Mouse (Mus musculus) stomach, embryonic 16.5 days (tissue): Measurements from ENCODE around the gene Tmem213. TPM values are rescaled to one million over a fixed set of nuclear protein-coding genes. Genes with fewer than 3 reads are reported as not detected.

Experiments used
- ATAC-seq: fragments of 200-750 bp; cut with Nextera tagmentation; 2 replicates; pipeline ENCODE4 v1.8.0; 2017; ENCODE audit warnings: moderate number of reproducible peaks, moderate TSS enrichment; ENCODE audit not compliant: insufficient read depth, low FRiP score
- H3K27ac ChIP-seq: fragments of 300-500 bp; sonication (generic); 2 replicates; pipeline ENCODE4 v1.5.1; 2014; ENCODE audit warnings: low read length
- H3K27me3 ChIP-seq: fragments of 300-500 bp; sonication (generic); 2 replicates; pipeline ENCODE4 v1.6.1; 2014; ENCODE audit warnings: low read length, control low read depth, mixed read lengths; ENCODE audit not compliant: control insufficient read depth, insufficient read depth
- H3K36me3 ChIP-seq: fragments of 300-500 bp; sonication (generic); 2 replicates; pipeline ENCODE4 v1.6.1; 2014; ENCODE audit warnings: low read length; ENCODE audit not compliant: control insufficient read depth, insufficient read depth
- H3K4me1 ChIP-seq: fragments of 300-500 bp; sonication (generic); 2 replicates; pipeline ENCODE4 v1.6.1; 2014; ENCODE audit warnings: low read length, control low read depth, mixed read lengths; ENCODE audit not compliant: control insufficient read depth, insufficient read depth
- H3K4me2 ChIP-seq: fragments of 300-500 bp; sonication (generic); 2 replicates; pipeline ENCODE4 v1.6.1; 2014; ENCODE audit warnings: low read depth, low read length, mixed read lengths
- H3K4me3 ChIP-seq: fragments of 300-500 bp; sonication (generic); replicated peaks from 2 replicates; pipeline ENCODE4 v1.5.1; 2014; ENCODE audit warnings: mild to moderate bottlenecking, low read length
- H3K9ac ChIP-seq: fragments of 300-500 bp; sonication (generic); 2 replicates; pipeline ENCODE4 v1.6.1; 2014; ENCODE audit warnings: low read length
- H3K9me3 ChIP-seq: fragments of 300-500 bp; sonication (generic); replicated peaks from 2 replicates; pipeline ENCODE4 v1.6.1; 2016; ENCODE audit warnings: low read length, control low read depth; ENCODE audit not compliant: control insufficient read depth
- WGBS: fragments of 180-500 bp; shearing (Covaris S2); extraction: QIAGEN DNeasy Blood & Tissue Kit; methylation state at CpG from one replicate; pipeline ENCODE4 v1.1.7; 2014; 5-methylcytosine and 5-hydroxymethylcytosine counted together
- polyA plus RNA-seq: library from polyadenylated mRNA; unstranded; fragments of >200 nt; fragmentation: Nextera tagmentation; extraction: Ambion mirVana; gene quantifications from 2 replicates; pipeline ENCODE4 v1.2.1, GENCODE M21; 2015

The Tmem213 gene
- polyA plus RNA-seq, 1 experiment from 2014 or later = 2.9 TPM

DNA sequence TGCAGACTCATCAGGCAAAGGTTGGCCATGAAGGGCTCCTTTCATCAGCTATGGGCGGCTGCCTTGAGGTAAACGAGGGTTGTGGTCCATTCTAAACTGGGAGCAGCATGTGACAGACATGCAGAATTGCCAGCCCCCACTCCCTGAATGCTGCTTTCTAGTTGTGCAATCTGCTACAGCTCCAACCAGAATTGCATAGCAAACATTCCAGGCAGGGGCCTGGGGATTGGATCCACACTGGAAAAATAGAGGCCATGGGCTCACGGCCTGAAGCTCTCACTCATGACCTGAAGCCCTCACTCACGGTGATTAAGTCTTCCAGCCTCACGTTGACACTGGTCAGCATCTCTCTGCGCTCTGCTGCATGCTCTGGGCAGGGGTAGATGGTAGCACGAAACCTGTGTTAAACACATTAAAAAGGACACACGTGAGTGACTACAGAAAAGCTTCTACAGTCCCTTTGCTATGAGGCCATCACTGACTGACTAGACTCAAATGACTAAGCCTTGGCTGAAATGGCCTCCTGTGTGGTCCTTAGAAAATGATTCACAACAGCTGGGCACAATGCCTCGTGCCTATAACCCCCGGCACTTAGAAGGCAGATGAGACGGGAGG is 27.2 kb upstream of the Tmem213 start:
- H3K36me3 ChIP-seq = no peaks in the 10 kb centered on the region
- H3K9ac ChIP-seq = no peak overlapping the region
- 44% methylated on average over 11 of the region's 11 CpGs for WGBS
- no peak overlapping the region for H3K4me3 ChIP-seq
- H3K27ac ChIP-seq = no peak overlapping the region; the same call in 1 of the 2 replicates
- no peaks in the 10 kb centered on the region for H3K9me3 ChIP-seq
- H3K4me1 ChIP-seq = 0 out of 2 replicates have a peak, but pooled peaks cover 5% of the 10 kb centered on the region
- ATAC-seq = no peak
- no peaks in the 10 kb centered on the region for H3K27me3 ChIP-seq
- no peak overlapping the region for H3K4me2 ChIP-seq

DNA sequence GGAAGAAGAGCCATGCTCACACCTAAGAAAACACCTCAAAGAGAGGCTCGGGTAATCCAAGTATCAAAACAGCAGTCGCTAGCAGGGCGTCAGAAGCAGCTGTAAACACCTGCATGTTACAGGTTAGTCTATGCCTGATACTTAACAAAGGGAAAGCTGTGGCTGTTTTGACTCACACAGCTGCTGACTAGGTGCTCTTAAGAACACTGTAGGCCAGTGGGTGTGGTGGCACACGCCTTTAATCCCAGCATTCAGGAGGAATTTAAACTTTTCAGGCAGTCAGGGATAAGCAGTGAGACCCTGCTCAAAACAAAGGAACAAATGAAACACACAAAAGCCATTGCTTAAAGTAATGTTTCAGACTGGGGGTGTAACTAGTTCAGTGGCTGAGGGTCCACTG is 25.9 kb upstream of the Tmem213 start:
- H3K27ac ChIP-seq = no peak overlapping the region
- no peak overlapping the region for H3K4me3 ChIP-seq
- ATAC-seq = no peak
- no peaks in the 10 kb centered on the region for H3K9me3 ChIP-seq
- WGBS = 25% methylated on average over 4 of the region's 4 CpGs
- H3K27me3 ChIP-seq = no peaks in the 10 kb centered on the region
- 0 out of 2 replicates have a peak, but pooled peaks cover 5% of the 10 kb centered on the region for H3K4me1 ChIP-seq
- no peak overlapping the region for H3K4me2 ChIP-seq
- no peaks in the 10 kb centered on the region for H3K36me3 ChIP-seq
- no peak overlapping the region for H3K9ac ChIP-seq

DNA sequence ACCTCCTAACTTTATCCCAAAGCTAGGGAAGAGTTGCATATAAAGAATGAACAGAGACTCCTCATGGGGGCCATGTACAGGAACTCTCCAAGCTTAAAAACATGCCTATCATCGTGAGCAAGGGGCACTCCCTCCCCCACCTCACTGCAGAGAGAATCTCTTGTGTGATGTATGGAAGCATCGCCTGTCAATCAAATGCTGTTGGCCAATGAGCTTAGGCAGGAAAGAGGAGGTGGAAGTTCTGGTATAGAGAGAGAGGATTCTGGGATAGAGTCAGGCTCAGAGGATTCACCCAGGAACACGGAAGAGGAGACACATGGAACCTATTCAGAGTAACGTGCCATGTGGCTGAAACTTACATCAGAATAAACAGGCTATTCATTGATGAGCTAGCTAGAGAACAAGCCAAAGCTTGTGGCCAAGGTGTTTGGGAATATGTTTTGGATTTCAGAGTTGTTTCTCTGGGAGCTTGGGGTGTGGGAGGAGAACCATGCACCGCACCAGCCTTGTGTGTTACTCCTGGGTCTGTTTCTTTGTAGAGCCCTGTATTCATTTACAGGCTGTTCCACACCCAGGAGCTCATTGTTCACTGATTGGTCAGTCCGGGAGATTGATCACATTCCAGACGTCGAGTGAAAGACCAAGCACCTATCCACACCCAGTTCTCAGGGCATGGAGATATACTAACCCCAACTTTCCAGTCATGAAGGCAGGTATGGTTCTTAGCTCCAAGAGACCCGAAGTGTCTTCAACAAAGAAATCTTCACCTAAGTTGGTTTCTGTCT is 21.6 kb upstream of the Tmem213 start:
- 61% methylated on average over 9 of the region's 9 CpGs for WGBS
- no peak overlapping the region for H3K4me3 ChIP-seq
- no peaks in the 10 kb centered on the region for H3K4me1 ChIP-seq
- H3K9me3 ChIP-seq = no peaks in the 10 kb centered on the region
- no peak overlapping the region for H3K9ac ChIP-seq
- H3K36me3 ChIP-seq = no peaks in the 10 kb centered on the region; the same call in 1 of the 2 replicates
- H3K4me2 ChIP-seq = no peak overlapping the region
- no peak overlapping the region for H3K27ac ChIP-seq
- peak; percentile 72; the same call in 1 of the 2 replicates for ATAC-seq
- H3K27me3 ChIP-seq = no peaks in the 10 kb centered on the region

DNA sequence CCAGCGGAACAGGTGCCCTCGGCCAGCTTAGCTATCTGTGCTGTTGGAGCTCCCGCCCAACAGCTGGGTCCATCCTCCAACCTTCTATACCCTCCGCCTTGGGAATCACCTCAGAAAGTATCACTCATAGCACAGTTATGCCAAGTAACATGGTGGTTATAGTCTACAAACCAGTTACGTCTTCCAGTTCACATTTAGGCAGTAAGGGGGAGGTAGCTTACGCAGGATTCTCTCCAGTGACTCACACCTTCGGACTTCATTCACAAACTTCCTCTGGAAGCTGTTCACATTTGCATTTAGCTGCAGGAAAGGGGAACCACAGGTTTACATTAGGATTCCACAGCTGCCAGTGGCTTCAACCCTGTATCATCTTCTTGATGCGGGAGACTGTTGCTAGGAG is 16.5 kb upstream of the Tmem213 start:
- no peaks in the 10 kb centered on the region for H3K4me1 ChIP-seq
- no peaks in the 10 kb centered on the region for H3K27me3 ChIP-seq
- H3K4me2 ChIP-seq = no peak overlapping the region
- H3K36me3 ChIP-seq = no peaks in the 10 kb centered on the region; the same call in 1 of the 2 replicates
- no peak overlapping the region for H3K9ac ChIP-seq
- 93% methylated on average over 8 of the region's 8 CpGs for WGBS
- H3K9me3 ChIP-seq = no peaks in the 10 kb centered on the region
- no peak overlapping the region for H3K4me3 ChIP-seq
- no peak overlapping the region for H3K27ac ChIP-seq
- no peak for ATAC-seq

DNA sequence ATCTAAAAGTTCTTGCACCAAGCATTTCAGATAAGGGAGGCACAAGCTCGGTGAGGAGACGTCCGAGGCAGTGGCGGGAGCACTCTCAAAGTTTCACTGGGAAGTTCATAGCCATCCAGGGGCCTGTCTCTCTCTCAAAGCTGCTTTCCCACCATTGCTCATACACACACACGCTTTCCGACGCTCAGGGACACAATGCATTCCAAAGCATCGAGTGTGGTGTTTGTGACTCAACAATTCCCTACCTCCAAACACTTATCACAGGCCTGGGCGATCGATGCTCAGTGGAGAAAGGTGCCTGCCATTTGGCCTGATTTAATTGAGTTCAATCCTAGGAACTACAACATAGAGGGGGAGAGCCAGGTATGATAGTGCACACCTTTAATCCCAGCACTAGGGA is 14.4 kb upstream of the Tmem213 start:
- no peak overlapping the region for H3K9ac ChIP-seq
- ATAC-seq = no peak
- H3K27ac ChIP-seq = no peak overlapping the region
- H3K9me3 ChIP-seq = no peaks in the 10 kb centered on the region
- H3K4me1 ChIP-seq = no peaks in the 10 kb centered on the region
- no peak overlapping the region for H3K4me3 ChIP-seq
- 0 out of 2 replicates have a peak overlapping the region, but pooled peaks have one; percentile 19 for H3K4me2 ChIP-seq
- no peaks in the 10 kb centered on the region; the same call in 1 of the 2 replicates for H3K36me3 ChIP-seq
- WGBS = 80% methylated on average over 10 of the region's 10 CpGs
- H3K27me3 ChIP-seq = no peaks in the 10 kb centered on the region

DNA sequence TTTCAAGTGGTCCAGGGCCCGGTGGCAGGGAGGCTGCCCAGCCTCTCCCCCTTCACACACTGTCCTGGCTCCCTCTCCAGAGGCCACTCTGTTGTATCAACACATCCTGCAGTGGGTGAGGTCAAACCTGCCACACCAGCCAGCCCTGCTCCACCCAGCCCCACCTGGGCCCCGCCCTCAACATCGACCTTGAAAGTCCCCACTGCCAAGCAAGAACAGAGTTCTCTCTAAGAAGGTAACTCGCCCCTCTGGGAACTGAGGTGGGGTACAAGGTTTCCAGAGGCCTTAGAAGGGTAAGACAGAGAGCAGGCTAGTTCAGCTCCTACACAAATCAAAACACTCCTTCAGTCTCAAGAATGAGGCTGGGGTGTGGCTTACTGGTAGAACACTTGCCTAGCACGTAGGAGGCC is 12.1 kb upstream of the Tmem213 start:
- Histone ChIP-seq H3K4me3 (peak overlapping the region; percentile 29), H3K36me3 (no peaks in the 10 kb centered on the region; the same call in 1 of the 2 replicates), H3K9me3 (no peaks in the 10 kb centered on the region), H3K4me2 (peak overlapping the region; percentile 23; the same call in 1 of the 2 replicates), H3K4me1 (no peaks in the 10 kb centered on the region), H3K9ac (no peak overlapping the region; the same call in 1 of the 2 replicates), H3K27ac (peak overlapping the region; percentile 88), H3K27me3 (no peaks in the 10 kb centered on the region)
- ATAC-seq = peak; percentile 93
- 41% methylated on average over 5 of the region's 5 CpGs for WGBS

DNA sequence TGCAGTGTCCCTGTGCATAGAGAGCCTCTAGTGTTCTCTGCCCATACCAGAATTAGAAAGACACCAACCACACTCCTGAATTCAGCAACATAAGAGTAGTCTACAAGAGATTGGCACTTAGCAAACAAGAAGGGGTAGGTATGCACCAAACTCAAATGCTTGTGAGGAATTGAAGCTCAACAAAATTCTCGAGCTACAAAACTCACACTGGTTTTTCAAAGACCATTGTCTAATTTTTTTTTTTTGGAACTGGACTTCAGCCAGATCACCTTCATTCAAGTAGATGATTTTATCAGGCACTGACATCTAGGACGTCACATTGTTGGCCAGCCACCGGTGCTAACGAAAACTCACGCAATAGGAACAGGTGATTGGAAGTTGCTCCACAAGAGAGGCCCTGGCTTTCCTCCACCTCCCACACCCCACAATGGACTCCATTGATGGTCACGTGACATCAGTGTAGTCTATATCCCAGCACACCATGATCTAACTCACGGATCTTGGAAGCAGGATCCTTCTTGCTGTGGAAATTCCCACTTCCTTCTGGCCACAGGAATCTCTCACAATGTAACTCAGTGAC is 6.7 kb upstream of the Tmem213 start:
- H3K27me3 ChIP-seq = no peaks in the 10 kb centered on the region
- WGBS = 85% methylated on average over 7 of the region's 7 CpGs
- no peak overlapping the region for H3K9ac ChIP-seq
- H3K36me3 ChIP-seq = no peaks in the 10 kb centered on the region
- no peaks in the 10 kb centered on the region for H3K9me3 ChIP-seq
- no peak for ATAC-seq
- H3K4me1 ChIP-seq = no peaks in the 10 kb centered on the region
- no peak overlapping the region for H3K4me3 ChIP-seq
- H3K27ac ChIP-seq = no peak overlapping the region
- H3K4me2 ChIP-seq = no peak overlapping the region

DNA sequence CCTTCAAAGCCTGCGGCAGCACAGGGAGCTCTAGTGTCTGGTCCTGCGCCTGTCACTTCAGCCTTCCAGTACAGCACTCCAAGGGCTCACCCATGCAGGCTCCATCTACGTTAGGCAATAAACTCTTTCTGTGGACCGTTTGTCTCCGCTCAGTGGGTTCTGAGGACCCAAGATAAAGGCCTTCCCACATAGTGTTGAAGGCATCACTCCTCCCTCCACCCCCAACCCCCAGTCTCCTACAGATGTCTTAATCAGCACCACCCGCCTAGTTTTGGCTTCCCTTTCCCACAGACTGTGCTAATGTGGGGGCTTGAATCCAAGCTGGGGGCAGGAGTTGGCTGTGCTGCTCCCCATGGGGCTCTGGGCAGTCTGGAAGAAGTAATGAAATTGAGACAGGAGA is 5.3 kb upstream of the Tmem213 start:
- H3K27ac ChIP-seq = no peak overlapping the region
- H3K9me3 ChIP-seq = no peaks in the 10 kb centered on the region
- H3K9ac ChIP-seq = no peak overlapping the region
- H3K4me3 ChIP-seq = no peak overlapping the region
- no peak; the same call in 1 of the 2 replicates for ATAC-seq
- H3K4me1 ChIP-seq = no peaks in the 10 kb centered on the region
- H3K4me2 ChIP-seq = no peak overlapping the region
- H3K27me3 ChIP-seq = no peaks in the 10 kb centered on the region
- WGBS = 50% methylated on average over 6 of the region's 6 CpGs
- H3K36me3 ChIP-seq = no peaks in the 10 kb centered on the region

DNA sequence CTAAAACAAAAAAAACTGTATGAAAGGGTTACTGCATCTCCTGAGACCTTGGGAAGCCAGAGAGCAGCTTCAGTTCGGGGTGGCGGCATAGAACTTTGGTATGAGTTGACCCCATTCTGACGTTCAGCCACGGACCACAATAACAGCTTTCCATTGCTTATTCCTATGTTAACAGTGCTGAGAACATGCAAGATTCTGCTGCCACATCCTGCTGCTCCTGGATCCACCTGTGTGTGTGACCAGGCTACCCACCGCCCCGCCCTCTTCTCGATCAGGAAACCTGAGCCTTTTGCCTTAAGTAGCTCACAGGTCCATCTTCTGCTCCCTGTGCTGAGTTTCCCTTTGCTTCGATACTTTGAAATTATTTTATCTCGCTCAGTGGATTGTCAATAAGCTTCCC is 3.1 kb upstream of the Tmem213 start:
- Histone ChIP-seq H3K9me3 (no peaks in the 10 kb centered on the region), H3K4me1 (no peaks in the 10 kb centered on the region; the same call in 1 of the 2 replicates), H3K27me3 (no peaks in the 10 kb centered on the region), H3K4me3 (no peak overlapping the region), H3K27ac (no peak overlapping the region), H3K4me2 (no peak overlapping the region), H3K36me3 (no peaks in the 10 kb centered on the region), H3K9ac (no peak overlapping the region)
- ATAC-seq = no peak
- 73% methylated on average over 9 of the region's 9 CpGs for WGBS
